Mouse (Mus musculus): ENCODE results near the gene Olfr148.

Gene Olfr148

GRCm38 (mm10) chr9:39610355-39610754, at the start of gene Olfr148:
Gene Olfr148 (plus strand): TSS chr9:39610655.
- DNase-seq (ENCODE audit: low spot score in 2 of 2) = no peak

- no peak for DNase-seq (ENCODE audit: low spot score in 2 of 2)
Measured at GRCm38 (mm10) chr9:39575469-39575868, 35.0 kb upstream of the Olfr148 start, which contains the start of gene Olfr959. Gene Olfr959 (minus strand): TSS chr9:39575569.

- DNase-seq (ENCODE audit: low spot score in 2 of 2) = no peak
Measured at GRCm38 (mm10) chr9:39577050-39577449, 33.4 kb upstream of the Olfr148 start.

GRCm38 (mm10) chr9:39602536-39603332, 7.7 kb upstream of the Olfr148 start:
- DNase-seq (ENCODE audit: low spot score in 2 of 2) = no peak

GRCm38 (mm10) chr9:39603333-39603845, 7.1 kb upstream of the Olfr148 start:
- no peak for DNase-seq (ENCODE audit: low spot score in 2 of 2)

GRCm38 (mm10) chr9:39603999-39604453, 6.4 kb upstream of the Olfr148 start, which contains the start of gene AW551984:
Gene AW551984 (minus strand): TSS chr9:39604403.
- DNase-seq (ENCODE audit: low spot score in 2 of 2) = no peak

GRCm38 (mm10) chr9:39608497-39608896, 2.0 kb upstream of the Olfr148 start:
- no peak for DNase-seq (ENCODE audit: low spot score in 2 of 2)

- DNase-seq (ENCODE audit: low spot score in 2 of 2) = no peak
Measured at GRCm38 (mm10) chr9:39611953-39612352, 1.5 kb downstream of the Olfr148 start.

GRCm38 (mm10) chr9:39621073-39621472, 10.6 kb downstream of the Olfr148 start, which contains the start of gene Olfr960:
Gene Olfr960 (plus strand): TSS chr9:39621373.
- DNase-seq (ENCODE audit: low spot score in 2 of 2) = no peak

- no peak for DNase-seq (ENCODE audit: low spot score in 2 of 2)
Measured at GRCm38 (mm10) chr9:39623783-39624182, 13.3 kb downstream of the Olfr148 start.

- no peak for DNase-seq (ENCODE audit: low spot score in 2 of 2)
Measured at GRCm38 (mm10) chr9:39624711-39625110, 14.3 kb downstream of the Olfr148 start.

GRCm38 (mm10) chr9:39629069-39629468, 18.6 kb downstream of the Olfr148 start:
- no peak for DNase-seq (ENCODE audit: low spot score in 2 of 2)

GRCm38 (mm10) chr9:39633913-39634594, 23.6 kb downstream of the Olfr148 start:
- DNase-seq (ENCODE audit: low spot score in 2 of 2) = no peak

GRCm38 (mm10) chr9:39644785-39645184, 34.3 kb downstream of the Olfr148 start, which contains the start of gene Olfr961:
Gene Olfr961 (plus strand): TSS chr9:39645085.
- no peak for DNase-seq (ENCODE audit: low spot score in 2 of 2)

GRCm38 (mm10) chr9:39647382-39647781, 36.9 kb downstream of the Olfr148 start:
- no peak for DNase-seq (ENCODE audit: low spot score in 2 of 2)

GRCm38 (mm10) chr9:39654756-39655396, 44.4 kb downstream of the Olfr148 start:
- no peak for DNase-seq (ENCODE audit: low spot score in 2 of 2)
